Mouse (Mus musculus) mature B cell (primary cell): Measurements from ENCODE around the gene Trio.

ENCODE experiments used
- in situ Hi-C: fragments of 300-500 bp; cut with MboI; formaldehyde crosslinking; loops from 2 replicates; pipeline ENCODE4 v1.14.3; 2019

Trio gene

GRCm38 (mm10) chr15:28025447-28026166, at the start of gene Trio:
Gene Trio, minus strand, starts transcription at chr15:28025848.
- in situ Hi-C loops, result no loop called here

GRCm38 (mm10) chr15:28074416-28074970, 48.8 kb upstream of the Trio start:
- in situ Hi-C loops, result no loop called here

DNA sequence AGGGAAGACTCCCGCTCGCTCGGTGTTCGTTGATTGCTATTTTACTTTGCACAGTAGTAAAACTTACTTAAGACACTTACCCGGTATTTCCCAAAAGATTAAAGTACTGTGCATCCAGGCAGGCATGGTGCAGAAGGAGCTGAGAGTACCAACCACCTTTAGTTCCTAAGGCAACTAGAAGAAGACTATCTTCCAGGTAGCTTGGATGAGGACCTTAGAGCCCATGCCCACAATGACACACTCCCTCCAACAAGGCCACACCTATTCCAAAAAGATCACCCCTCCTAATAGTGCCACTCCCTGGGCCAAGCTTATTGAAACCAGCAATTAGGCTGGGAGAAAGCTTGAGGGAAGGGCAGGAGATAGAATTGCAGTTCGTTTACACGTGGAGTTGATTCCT, 46.0 kb upstream of the Trio start:
- in situ Hi-C loops, result no loop called here

GRCm38 (mm10) chr15:28070771-28071419, 45.2 kb upstream of the Trio start:
- in situ Hi-C loops, result no loop called here

GRCm38 (mm10) chr15:28070221-28070620, 44.6 kb upstream of the Trio start:
- in situ Hi-C loops, result no loop called here

DNA sequence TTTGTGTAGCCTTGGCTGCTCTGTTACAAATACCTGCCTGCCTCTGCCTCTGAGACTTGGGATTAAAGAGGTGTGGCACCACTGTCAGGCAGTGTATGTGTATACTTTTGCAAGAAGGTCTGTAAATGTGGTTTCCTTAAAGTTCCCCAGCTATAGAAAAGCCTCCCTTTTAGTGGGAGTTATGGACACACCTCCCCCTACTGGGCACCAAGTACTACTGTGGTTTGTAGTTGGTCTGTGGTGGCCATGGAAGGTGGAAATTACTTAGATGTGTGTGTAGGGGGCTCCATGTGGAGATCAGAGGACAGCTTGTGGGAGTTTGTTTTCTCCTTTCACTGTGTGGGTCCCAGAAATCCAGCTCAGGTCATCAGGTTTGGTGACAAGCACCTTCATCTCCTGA, 41.7 kb upstream of the Trio start:
- in situ Hi-C loops, result no loop called here

- in situ Hi-C loops, result no loop called here
These were observed 40.8 kb upstream of the Trio start for GRCm38 (mm10) chr15:28066468-28066867.

DNA sequence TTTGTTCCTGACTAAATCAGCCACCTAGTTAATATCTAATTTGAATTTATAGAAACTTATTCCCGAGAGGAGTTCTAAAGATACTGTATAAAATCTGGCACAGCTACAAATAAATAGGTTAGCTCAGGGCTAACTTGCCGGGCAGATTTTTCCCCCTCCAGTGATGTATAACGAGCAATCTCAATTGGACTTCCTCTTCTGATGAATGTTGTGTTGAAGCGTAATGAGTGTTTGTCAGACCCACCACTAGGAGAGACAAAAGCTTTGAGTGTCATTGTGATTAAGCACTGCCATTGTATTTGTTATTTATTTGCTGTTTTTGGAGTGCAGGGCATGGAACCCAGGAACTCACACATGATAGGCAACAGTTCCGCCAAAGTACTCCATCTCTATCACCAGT, 39.9 kb upstream of the Trio start:
- in situ Hi-C loops, result no loop called here

DNA sequence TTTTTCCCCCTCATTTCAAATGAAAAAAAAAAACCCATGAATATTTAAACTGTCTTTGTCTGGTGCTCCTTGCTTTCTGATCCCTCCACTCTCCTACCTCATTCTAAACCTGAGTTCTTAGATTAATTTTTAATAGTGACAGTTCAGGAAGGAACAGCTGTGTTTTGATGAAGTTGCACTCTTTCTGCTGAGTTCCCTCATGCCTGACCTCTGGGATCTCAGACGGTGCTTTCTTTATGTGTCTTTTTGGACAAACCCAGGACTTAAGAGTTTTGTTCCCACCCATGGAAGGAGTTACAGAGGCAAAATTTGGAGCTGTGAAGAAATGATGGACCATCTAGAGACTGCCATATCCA, 39.1 kb upstream of the Trio start:
- in situ Hi-C loops, result no loop called here

DNA sequence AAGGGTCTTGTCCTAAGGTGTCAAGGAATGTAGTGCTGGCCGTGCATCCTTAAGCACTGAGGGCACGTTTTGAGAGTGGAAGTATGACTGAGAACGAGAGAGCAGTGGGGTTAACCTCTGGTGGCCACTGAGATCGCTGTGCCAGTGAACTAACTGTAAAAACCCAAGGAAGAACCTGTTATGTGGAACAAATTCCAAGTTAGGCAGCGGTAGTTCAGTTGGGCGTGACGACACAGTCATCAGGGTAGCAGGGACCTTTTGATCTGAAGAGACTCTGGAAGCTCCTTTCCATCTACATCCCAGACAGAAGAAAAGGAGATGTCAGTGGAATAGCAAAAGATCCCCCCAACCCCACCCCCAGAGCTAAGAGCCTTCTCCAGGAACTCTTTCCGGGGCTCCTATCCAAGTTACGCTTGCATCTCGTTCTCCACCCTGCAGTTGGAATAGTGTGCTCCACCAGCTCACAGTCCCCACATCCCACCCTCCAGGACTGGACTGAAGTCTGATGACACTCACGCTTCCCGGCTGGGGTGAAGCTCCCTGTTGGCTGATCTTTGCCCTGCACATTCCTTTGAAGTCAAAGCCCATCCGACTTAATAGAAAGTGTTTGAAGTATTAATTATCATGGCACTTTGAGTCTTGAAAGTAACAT, 38.6 kb upstream of the Trio start:
- in situ Hi-C loops, result no loop called here

GRCm38 (mm10) chr15:28063466-28063865, 37.8 kb upstream of the Trio start:
- in situ Hi-C loops, result no loop called here

GRCm38 (mm10) chr15:28062016-28062415, 36.4 kb upstream of the Trio start:
- in situ Hi-C loops, result no loop called here

GRCm38 (mm10) chr15:28060977-28061376, 35.3 kb upstream of the Trio start:
- in situ Hi-C loops, result no loop called here

- in situ Hi-C loops, result no loop called here
These were observed 34.8 kb upstream of the Trio start for GRCm38 (mm10) chr15:28060423-28060822.

DNA sequence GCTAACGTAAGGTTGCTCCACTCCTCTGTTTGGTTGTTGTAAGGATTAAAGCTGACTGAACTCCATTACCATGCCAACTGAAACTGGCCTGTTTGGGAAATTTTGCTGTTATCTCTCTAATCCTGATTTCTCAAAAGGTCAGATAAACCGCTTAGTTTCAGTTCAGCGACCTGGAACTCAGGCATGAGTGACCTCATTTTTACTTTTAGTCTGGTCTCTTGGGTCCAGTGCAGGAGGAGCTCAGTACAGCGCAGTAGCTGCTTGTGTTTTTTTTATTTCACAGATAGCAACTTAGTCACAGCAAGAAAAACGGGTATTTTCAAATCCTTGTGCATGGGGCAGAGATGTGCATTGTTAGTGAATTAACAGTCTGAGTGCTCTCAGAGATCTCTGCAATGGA, 31.9 kb upstream of the Trio start:
- in situ Hi-C loops, result no loop called here

- in situ Hi-C loops, result no loop called here
These were observed 29.1 kb upstream of the Trio start for GRCm38 (mm10) chr15:28054731-28055130.

GRCm38 (mm10) chr15:28054111-28054510, 28.5 kb upstream of the Trio start:
- in situ Hi-C loops, result no loop called here

DNA sequence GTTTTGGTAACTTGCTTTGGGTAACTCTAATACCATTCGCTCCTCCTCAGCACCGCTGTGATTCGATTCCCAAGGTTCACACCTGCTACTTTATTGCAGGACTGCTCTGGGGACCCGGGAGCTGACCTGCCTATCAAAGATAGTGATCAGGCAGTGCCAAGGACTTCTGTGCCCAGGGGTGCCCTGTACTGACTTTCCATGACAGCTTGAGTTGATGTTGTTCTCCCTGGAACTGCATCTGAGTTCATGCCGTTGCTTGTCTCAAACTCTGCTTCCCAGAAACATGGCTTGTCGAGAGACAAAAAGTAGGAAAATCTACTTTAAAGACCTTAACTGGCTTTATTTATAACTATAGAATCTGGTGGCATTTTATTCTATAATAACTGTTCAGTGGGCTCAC, 27.6 kb upstream of the Trio start:
- in situ Hi-C loops, result no loop called here

GRCm38 (mm10) chr15:28051811-28052210, 26.2 kb upstream of the Trio start:
- in situ Hi-C loops, result no loop called here

GRCm38 (mm10) chr15:28051104-28051625, 25.5 kb upstream of the Trio start:
- in situ Hi-C loops, result no loop called here

GRCm38 (mm10) chr15:28047711-28048110, 22.1 kb upstream of the Trio start:
- in situ Hi-C loops, result no loop called here

DNA sequence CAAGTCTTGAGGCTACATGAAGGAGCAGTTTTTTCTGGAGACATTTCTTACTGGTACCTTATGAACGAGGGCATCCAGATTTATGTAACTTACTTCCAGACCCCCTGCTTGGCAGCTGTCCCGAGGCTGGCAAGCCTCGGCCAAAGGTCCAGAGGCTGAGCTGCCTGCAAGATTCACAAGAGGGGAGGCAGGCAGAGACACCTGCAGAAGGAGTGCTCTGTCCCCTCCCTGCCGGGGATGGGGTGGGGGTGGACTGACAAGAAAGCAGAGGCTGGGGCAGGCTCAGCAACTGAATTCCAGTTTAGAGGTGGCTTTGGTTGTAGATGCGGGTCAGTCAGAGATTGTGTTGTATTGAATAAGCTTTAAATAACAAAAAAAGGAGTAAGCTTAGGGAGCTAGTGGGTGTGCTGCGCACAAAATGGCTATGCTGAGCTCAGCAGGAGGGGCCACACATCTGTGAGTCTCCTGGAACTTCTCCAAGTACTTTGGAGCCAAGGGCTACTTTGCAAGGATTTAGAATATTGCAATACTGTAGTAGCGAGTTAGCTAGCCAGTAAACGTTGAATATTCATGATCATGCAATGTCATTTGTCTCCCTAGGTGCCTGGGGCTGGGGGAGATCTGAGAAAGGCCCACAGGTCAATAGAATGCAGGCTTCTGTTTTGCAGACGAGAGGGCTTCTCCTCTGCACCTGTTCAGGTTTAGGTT, 15.7 kb upstream of the Trio start:
- in situ Hi-C loops, result no loop called here
